Mouse (Mus musculus) embryonic facial prominence, embryonic 14.5 days (tissue): Measurements from ENCODE around the gene Ap1m2. TPM values are rescaled to one million over a fixed set of nuclear protein-coding genes. Genes with fewer than 3 reads are reported as not detected.
A peak's percentile ranks its signal among the peaks of the same experiment; 100 is the strongest.
"Not testable (repeated sequence)": the region's sequence is repeated elsewhere in the genome, so short reads cannot be mapped to it uniquely, and the experiment has no call there.

Experiments used
- ATAC-seq: fragments of 200-750 bp; cut with Nextera tagmentation; 2 replicates; pipeline ENCODE4 v1.8.0; 2017; ENCODE audit warnings: low read depth, moderate number of reproducible peaks, moderate TSS enrichment
- DNase-seq: peaks from one replicate; pipeline ENCODE4 v3.0.0-alpha.2; 2015; ENCODE audit warnings: low spot score
- H3K27ac ChIP-seq: fragments of 300-500 bp; sonication (generic); replicated peaks from 2 replicates; pipeline ENCODE4 v1.5.1; 2014; ENCODE audit warnings: low read depth, mild to moderate bottlenecking, low read length, moderate library complexity
- H3K27me3 ChIP-seq: fragments of 300-500 bp; sonication (generic); replicated peaks from 2 replicates; pipeline ENCODE4 v1.6.1; 2014; ENCODE audit warnings: low read length; ENCODE audit not compliant: control insufficient read depth, insufficient read depth
- H3K36me3 ChIP-seq: fragments of 300-500 bp; sonication (generic); 2 replicates; pipeline ENCODE4 v1.6.1; 2014; ENCODE audit warnings: low read length, mixed read lengths; ENCODE audit not compliant: control insufficient read depth, insufficient read depth
- H3K4me1 ChIP-seq: fragments of 300-500 bp; sonication (generic); 2 replicates; pipeline ENCODE4 v1.6.1; 2014; ENCODE audit warnings: antibody characterized with exemption, low read length; ENCODE audit not compliant: control insufficient read depth, insufficient read depth
- H3K4me2 ChIP-seq: fragments of 300-500 bp; sonication (generic); 2 replicates; pipeline ENCODE4 v1.6.1; 2014; ENCODE audit warnings: low read depth, mild to moderate bottlenecking, low read length, moderate library complexity, mixed read lengths
- H3K4me3 ChIP-seq: fragments of 300-500 bp; sonication (generic); 2 replicates; pipeline ENCODE4 v1.5.1; 2014; ENCODE audit warnings: low read depth, mild to moderate bottlenecking, low read length
- H3K9ac ChIP-seq: fragments of 300-500 bp; sonication (generic); 2 replicates; pipeline ENCODE4 v1.6.1; 2014; ENCODE audit warnings: low read depth, mild to moderate bottlenecking, low read length, moderate library complexity, mixed read lengths
- H3K9me3 ChIP-seq: fragments of 300-500 bp; sonication (generic); 2 replicates; pipeline ENCODE4 v1.6.1; 2016; ENCODE audit warnings: low read length; ENCODE audit not compliant: control insufficient read depth
- WGBS: fragments of 180-500 bp; shearing (Covaris S2); extraction: QIAGEN DNeasy Blood & Tissue Kit; methylation state at CpG from one replicate; pipeline ENCODE4 v1.1.7; 2014; 5-methylcytosine and 5-hydroxymethylcytosine counted together
- polyA plus RNA-seq: library from polyadenylated mRNA; unstranded; fragments of >200 nt; fragmentation: Nextera tagmentation; extraction: Ambion mirVana; gene quantifications from 2 replicates; pipeline ENCODE4 v1.2.1, GENCODE M21; 2014

The Ap1m2 gene
- polyA plus RNA-seq, 1 experiment from 2014 or later, result 20.8 TPM

DNA sequence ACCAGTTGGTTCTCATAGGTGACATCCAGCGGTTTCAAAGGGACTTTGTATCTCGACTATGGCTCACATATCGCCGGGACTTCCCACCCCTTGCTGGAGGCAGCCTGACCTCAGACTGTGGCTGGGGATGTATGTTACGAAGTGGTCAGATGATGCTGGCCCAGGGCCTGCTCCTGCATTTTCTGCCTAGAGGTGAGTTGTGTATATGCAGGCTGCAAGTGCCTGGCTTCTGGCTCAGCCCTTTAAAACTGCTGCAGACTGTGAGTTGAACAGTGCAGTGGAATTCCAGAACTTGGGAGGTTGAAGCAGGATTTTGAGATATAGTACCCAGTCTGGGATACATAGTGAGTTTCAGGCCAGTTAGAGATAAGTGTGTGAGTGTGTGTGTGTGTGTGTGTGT is 45.2 kb downstream of the Ap1m2 start:
- no peak overlapping the region for H3K9ac ChIP-seq
- peaks cover 48% of the 10 kb centered on the region for H3K36me3 ChIP-seq
- no peak for DNase-seq
- no peak overlapping the region for H3K4me3 ChIP-seq
- 0 out of 2 replicates have a peak overlapping the region, but pooled peaks have one; percentile 86 for H3K4me2 ChIP-seq
- peaks cover 14% of the 10 kb centered on the region for H3K4me1 ChIP-seq
- ATAC-seq, result no peak
- no peaks in the 10 kb centered on the region for H3K27me3 ChIP-seq
- H3K27ac ChIP-seq, result no peak overlapping the region
- no peaks in the 10 kb centered on the region for H3K9me3 ChIP-seq
- 95% methylated on average over 5 of the region's 5 CpGs for WGBS

DNA sequence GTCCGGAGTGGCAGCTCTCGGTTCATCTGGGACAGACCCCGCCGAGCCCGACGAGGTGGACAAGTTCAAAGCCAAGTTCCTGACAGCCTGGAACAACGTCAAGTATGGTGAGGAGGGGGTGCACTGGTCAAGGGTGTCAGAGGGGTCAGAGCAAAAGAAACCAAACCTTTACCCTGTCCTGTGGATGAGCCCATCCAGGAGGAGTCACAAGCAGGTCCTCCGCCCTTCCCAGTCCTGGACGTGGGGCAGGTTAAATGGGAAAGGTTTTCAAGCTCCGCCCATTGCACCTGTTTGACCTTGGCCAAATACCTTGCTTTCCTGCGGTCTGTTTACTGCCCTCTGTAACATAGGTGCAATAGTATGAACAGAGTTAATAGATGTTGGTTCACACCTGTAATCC is 46.5 kb downstream of the Ap1m2 start:
- no peak for ATAC-seq
- 7% methylated on average over 10 of the region's 11 CpGs for WGBS

DNA sequence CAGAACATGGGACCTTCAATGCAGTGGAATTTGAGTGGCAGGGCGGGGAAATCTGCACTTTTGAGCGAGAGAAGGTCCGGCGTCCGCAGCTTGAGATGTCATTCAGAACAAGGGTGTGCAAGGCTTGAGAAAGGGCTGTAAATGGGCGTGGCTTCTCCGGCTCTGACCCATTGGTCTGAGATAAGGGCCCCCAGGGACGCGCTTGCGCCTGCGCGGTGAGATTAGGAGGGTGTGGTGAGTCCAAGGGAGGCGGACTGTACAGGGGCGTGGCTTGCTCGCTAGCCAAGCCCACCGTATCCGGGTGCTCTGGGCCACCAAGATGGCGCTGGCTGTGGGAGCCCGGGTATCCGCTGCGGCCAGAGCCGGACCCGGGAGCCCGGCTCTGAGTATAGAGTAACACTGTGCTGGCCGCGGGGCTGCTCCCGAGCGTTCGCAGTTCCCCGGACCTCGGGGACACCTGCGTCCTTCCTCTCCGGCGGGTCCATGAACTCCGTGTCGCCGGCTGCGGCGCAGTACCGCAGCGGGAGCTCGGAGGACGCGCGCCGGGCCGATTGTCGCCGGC is 47.1 kb downstream of the Ap1m2 start, which contains the start of gene Atg4d:
TSS of gene Atg4d (plus strand) at position 294 of the 562 bp plus-strand sequence.
- peak; percentile 99 for DNase-seq
- Histone ChIP-seq H3K9me3 (no peaks in the 10 kb centered on the region), H3K4me3 (peak within 1 kb of the TSS; percentile 90), H3K36me3 (peaks cover 30% of the 10 kb centered on the region), H3K4me2 (peak within 1 kb of the TSS; percentile 86), H3K9ac (peak within 1 kb of the TSS; percentile 89), H3K4me1 (peaks cover 14% of the 10 kb centered on the region), H3K27ac (peak within 1 kb of the TSS; percentile 76), H3K27me3 (no peaks in the 10 kb centered on the region)
- peak; percentile 97 for ATAC-seq
- 1% methylated on average over 38 of the region's 49 CpGs for WGBS

More for the DNA sequence above, 46.5 kb downstream of the Ap1m2 start:
- H3K36me3 ChIP-seq, result peaks cover 35% of the 10 kb centered on the region
- 0 out of 2 replicates have a peak overlapping the region, but pooled peaks have one; percentile 76 for H3K27ac ChIP-seq
- no peaks in the 10 kb centered on the region for H3K27me3 ChIP-seq
- peaks cover 14% of the 10 kb centered on the region for H3K4me1 ChIP-seq
- DNase-seq, result no peak
- peak overlapping the region; percentile 89 for H3K9ac ChIP-seq
- no peaks in the 10 kb centered on the region for H3K9me3 ChIP-seq
- peak overlapping the region; percentile 86 for H3K4me2 ChIP-seq
- H3K4me3 ChIP-seq, result peak overlapping the region; percentile 90

DNA sequence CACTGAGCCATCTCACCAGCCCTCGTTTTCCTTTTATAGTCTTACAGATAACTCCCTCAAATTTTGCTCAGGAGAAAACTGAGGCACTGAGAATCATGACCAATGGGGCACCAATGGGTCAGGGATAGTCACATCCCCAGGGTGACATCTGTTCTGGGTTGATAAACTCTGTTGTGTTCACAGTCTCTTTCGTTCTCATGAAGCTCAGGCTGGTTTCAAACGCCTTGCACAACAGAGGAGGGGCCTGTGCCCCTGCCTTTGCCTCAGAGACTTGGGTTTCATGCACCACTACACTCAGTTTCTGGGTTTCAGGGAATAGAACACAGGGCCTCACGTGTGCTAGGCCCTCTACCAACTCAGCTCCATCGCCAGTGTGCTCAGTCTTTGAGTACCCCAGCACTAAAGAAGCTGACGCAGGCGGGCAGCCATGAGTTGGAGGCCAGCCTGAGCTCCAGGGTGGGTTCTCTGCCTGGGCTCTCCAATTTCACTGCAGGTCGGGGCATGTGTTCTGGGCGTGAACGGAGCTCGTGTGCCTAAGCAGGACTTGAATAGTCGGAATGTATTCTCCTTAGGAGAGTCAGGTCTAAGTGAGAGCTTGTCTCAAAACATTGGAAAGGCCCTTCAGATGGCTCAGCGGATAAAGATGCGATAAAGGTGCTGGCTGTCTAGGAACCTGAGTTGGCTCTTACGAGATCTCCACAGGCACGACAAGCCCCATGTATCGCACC is 47.7 kb downstream of the Ap1m2 start:
- H3K4me1 ChIP-seq, result peaks cover 14% of the 10 kb centered on the region
- peak overlapping the region; percentile 86 for H3K4me2 ChIP-seq
- WGBS, result 13% methylated on average over 17 of the region's 17 CpGs
- ATAC-seq, result peak; percentile 58
- peak overlapping the region; percentile 76 for H3K27ac ChIP-seq
- H3K27me3 ChIP-seq, result no peaks in the 10 kb centered on the region
- no peaks in the 10 kb centered on the region for H3K9me3 ChIP-seq
- H3K4me3 ChIP-seq, result peak overlapping the region; percentile 90
- DNase-seq, result peak; percentile 77
- peaks cover 25% of the 10 kb centered on the region for H3K36me3 ChIP-seq
- peak overlapping the region; percentile 89 for H3K9ac ChIP-seq

DNA sequence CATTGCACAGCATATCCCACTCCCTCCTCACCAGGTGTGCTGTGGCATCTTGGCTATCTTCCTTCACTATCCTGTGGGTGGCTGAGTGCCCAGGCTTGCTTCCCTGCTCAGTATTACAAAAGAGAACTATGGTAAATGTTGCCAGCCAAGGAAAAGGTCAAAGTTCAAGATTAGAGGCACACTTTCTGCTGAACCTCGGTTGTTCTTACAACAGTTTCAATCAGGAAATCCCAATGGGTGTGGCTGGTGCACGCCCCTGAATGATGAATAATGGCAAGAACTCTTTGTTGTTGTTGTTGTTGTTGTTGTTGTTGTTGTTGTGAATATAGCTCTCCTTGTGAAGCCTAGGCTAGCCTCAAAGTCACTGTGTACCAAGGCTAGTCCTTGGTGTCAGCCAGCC is 50.3 kb downstream of the Ap1m2 start:
- Histone ChIP-seq H3K36me3 (0 out of 2 replicates have a peak, but pooled peaks cover 2% of the 10 kb centered on the region), H3K9ac (no peak overlapping the region), H3K9me3 (no peaks in the 10 kb centered on the region), H3K27ac (no peak overlapping the region), H3K4me2 (no peak overlapping the region), H3K27me3 (no peaks in the 10 kb centered on the region), H3K4me3 (no peak overlapping the region), H3K4me1 (peaks cover 14% of the 10 kb centered on the region)
- no peak for DNase-seq
- WGBS, result 70% methylated on average over 2 of the region's 2 CpGs
- no peak for ATAC-seq

DNA sequence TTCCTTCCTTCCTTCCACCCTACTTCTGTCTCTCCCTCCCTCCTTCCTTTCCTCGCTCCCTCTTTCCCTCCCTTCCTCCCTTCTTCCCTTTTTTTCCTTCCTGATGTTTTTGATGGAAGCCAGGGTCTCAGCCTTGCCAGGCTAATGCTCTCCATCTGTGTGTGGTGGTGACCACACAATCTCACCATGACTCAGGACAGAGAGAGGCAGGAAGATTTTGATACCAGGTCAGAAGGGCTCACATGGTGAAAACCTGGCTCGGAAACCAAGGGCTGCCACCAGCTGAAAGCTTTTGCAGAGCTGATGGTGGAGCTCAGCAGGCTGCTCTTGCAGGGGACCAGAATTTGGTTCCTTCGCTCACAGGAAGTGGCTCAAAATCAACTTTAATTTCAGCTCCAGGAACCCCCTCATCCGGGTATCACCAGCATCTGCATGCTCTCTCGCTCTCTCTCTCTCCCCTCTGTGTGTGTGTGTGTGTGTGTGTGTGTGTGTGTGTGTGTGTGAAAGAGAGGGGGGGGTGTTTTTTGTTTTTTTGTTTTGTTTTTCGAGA is 51.6 kb downstream of the Ap1m2 start:
- Histone ChIP-seq H3K9me3 (no peaks in the 10 kb centered on the region), H3K36me3 (no peaks in the 10 kb centered on the region), H3K4me1 (peaks cover 6% of the 10 kb centered on the region), H3K27ac (no peak overlapping the region), H3K4me2 (no peak overlapping the region), H3K9ac (no peak overlapping the region), H3K4me3 (no peak overlapping the region), H3K27me3 (no peaks in the 10 kb centered on the region)
- ATAC-seq (no peak), DNase-seq (no peak)
- 57% methylated on average over 5 of the region's 6 CpGs for WGBS

DNA sequence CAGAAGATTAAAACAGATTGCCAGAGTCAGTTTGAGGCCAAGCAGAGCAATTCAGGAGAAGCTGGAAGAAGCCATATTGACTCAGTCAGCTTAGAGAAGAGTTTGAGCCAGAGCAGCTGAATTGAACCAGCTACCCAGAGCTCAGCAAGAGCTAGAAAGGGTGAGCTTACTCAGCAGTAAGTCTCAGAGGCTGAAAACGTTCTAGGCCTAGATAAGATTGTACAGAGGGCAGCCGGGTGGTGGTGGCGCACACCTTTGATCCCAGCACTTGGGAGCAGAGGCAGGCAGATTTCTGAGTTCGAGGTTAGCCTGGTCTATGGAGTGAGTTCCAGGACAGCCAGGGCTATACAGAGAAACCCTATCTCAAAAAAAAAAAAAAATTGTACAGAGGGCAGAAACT is 55.8 kb downstream of the Ap1m2 start:
- not testable (repeated sequence) for H3K4me3 ChIP-seq, H3K27ac ChIP-seq, H3K4me1 ChIP-seq, ATAC-seq, H3K9ac ChIP-seq, H3K9me3 ChIP-seq, DNase-seq, H3K36me3 ChIP-seq, H3K4me2 ChIP-seq, H3K27me3 ChIP-seq
- WGBS, result 85% methylated on average over 4 of the region's 4 CpGs

DNA sequence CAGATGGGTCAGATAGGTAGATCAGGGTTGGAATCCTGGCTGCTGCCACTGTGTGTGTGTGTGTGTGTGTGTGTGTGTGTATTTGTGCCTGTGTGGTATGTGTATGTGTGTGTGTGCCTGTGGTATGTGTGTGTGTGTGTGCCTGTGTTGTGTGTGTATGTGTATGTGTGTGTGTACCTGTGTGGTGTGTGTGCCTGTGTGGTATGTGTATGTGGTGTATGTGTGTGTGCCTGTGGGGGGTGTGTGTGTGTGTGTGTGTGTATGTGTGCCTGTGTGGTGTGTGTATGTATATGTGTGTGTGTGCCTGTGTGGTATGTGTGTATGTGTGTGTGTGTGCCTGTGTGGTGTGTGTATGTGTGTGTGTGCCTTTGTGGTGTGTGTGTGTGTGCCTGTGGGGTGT is 57.4 kb downstream of the Ap1m2 start:
- DNase-seq, result no peak
- ATAC-seq, result no peak

More for the DNA sequence above, 57.4 kb downstream of the Ap1m2 start:
- Histone ChIP-seq H3K4me2 (no peak overlapping the region), H3K9me3 (no peaks in the 10 kb centered on the region), H3K36me3 (no peaks in the 10 kb centered on the region), H3K27me3 (peaks cover 16% of the 10 kb centered on the region), H3K4me1 (no peaks in the 10 kb centered on the region), H3K4me3 (no peak overlapping the region), H3K9ac (no peak overlapping the region), H3K27ac (no peak overlapping the region)
